Mouse (Mus musculus) kidney, adult 2 months (tissue): ENCODE measurements around the gene Fam57b.

Source experiments
- CTCF ChIP-seq: fragments of 200-500 bp; conservative IDR thresholded peaks from 2 replicates; pipeline ENCODE4 v1.5.1; 2011; ENCODE audit warnings: low read depth, mild to moderate bottlenecking, control low read depth, low read length, moderate library complexity, mixed read lengths; ENCODE audit not compliant: insufficient read depth, insufficient read length
- POLR2A ChIP-seq: fragments of 200-500 bp; IDR thresholded peaks from one replicate; pipeline ENCODE4 v1.6.1; 2011; ENCODE audit warnings: low read depth, low read length, control low read depth

DNA sequence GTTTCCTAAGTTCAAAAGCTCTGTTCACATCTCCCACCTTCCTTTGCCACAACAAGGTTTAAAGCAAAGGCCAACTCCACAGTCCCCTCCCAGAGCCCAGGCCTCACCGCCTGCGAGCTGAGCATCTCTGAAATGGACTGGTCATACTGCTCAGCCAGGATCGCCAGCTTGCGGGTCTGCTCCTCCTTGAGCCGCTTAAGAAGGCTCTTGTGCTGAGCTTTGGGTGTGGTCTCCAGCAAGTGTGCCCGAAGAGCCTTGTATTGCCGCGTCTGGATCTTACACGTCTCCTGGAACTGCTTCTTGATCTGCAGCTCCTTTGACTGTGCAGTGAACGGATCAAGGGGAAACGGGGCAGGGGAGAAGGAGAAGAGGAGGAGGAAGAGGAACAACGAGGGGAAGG lies 70.5 kb downstream of the Fam57b start:
- TF ChIP-seq CTCF = no peak
- TF ChIP-seq POLR2A = no peak
